Comparison of ENCODE assay signal across 16 mouse cellular contexts in the genomic region with DNA sequence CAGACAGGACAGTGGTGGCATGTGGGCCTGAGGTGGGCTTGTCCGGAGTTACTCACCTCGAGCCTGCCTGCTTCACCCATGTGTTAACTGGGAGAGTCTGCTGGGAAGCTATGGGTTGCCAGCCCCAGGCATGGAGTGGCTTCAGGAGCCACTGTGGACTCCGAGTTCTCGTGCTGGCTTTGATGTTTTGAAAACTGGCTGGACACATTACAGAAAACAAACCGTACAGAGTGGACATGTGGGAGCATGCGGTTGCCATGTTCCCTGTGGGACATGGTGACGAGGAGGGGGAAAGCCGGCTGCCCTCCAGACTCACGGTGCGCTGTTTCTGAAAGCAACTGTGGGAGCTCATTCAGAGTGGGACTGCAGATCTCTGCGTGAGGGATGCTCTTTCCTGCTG.
A peak's percentile ranks its signal among the peaks of the same experiment; 100 is the strongest.
DNase-seq lines count a peak whose midpoint lies in the region; ATAC-seq and TF ChIP-seq lines count a peak whose summit lies in the region.
"Had no signal": no experiment of that assay in that cellular context is flagged by ENCODE, and none has a peak within 500 bp of the region (broad histone marks: within the 10 kb centered on the region; RNA-seq: fewer than 3 reads in every experiment).

No protein-coding gene starts in this region.

- ATAC-seq in hindbrain, postnatal 0 days = no peak
- no peak for ATAC-seq in hindbrain, embryonic 14.5 days (ENCODE audit: low FRiP score)
- no peak for ATAC-seq in midbrain, embryonic 11.5 days (ENCODE audit: low FRiP score)
- no peak for ATAC-seq in midbrain, embryonic 15.5 days (replicated peaks)
- ATAC-seq in granulocyte monocyte progenitor cell, adult 5-6 weeks (replicated peaks; ENCODE audit: poor library complexity, severe bottlenecking) = peak; percentile 41
- ATAC-seq: CD4-positive, CD25-positive, alpha-beta regulatory T cell, adult 4 months had no signal

- H3K4me3 ChIP-seq in hindbrain, postnatal 0 days (ENCODE audit: low read length) = no peak overlapping the region
- H3K4me3 ChIP-seq in hindbrain, embryonic 14.5 days (replicated peaks; ENCODE audit: low read length) = no peak overlapping the region
- H3K4me3 ChIP-seq in midbrain, embryonic 11.5 days (ENCODE audit: low read depth, low read length) = no peak overlapping the region
- H3K4me3 ChIP-seq in midbrain, embryonic 15.5 days = no peak overlapping the region

- peak; percentile 46 to 58 for DNase-seq in cerebellum, postnatal 10 days
- DNase-seq in cerebellum, adult 11-12 months = no peak
- DNase-seq in hindbrain, postnatal 0 days (ENCODE audit: low spot score) = no peak
- DNase-seq in hindbrain, embryonic 14.5 days (ENCODE audit: low spot score) = no peak
- peak; percentile 85 for DNase-seq in midbrain, embryonic 11.5 days (ENCODE audit: low spot score, missing footprints)
- DNase-seq in natural killer cell, adult 2 months (ENCODE audit: low spot score in 2 of 2) = no peak
- DNase-seq: cerebellum, adult 11 months; cerebellum, postnatal 36 days; heart, postnatal 10 days; lung, postnatal 10 days; right cerebral cortex, postnatal 25 days had no signal

- H3K4me1 ChIP-seq in hindbrain, postnatal 0 days (ENCODE audit: insufficient read depth, low read length) = peaks cover 4% of the 10 kb centered on the region
- peaks cover 15% of the 10 kb centered on the region; the same call in 1 of the 2 replicates for H3K4me1 ChIP-seq in hindbrain, embryonic 14.5 days (replicated peaks; ENCODE audit: control insufficient read depth, insufficient read depth, low read length)
- H3K4me1 ChIP-seq in midbrain, embryonic 11.5 days (ENCODE audit: control insufficient read depth, insufficient read depth, low read length) = peaks cover 11% of the 10 kb centered on the region; the same call in 1 of the 2 replicates
- H3K4me1 ChIP-seq in midbrain, embryonic 15.5 days = peaks cover 27% of the 10 kb centered on the region

- H3K9ac ChIP-seq in hindbrain, postnatal 0 days (replicated peaks; ENCODE audit: low read length) = no peak overlapping the region
- no peak overlapping the region for H3K9ac ChIP-seq in hindbrain, embryonic 14.5 days
- H3K9ac ChIP-seq in midbrain, embryonic 11.5 days (ENCODE audit: low read length) = no peak overlapping the region
- no peak overlapping the region for H3K9ac ChIP-seq in midbrain, embryonic 15.5 days
- H3K9ac ChIP-seq: limb, embryonic 13.5 days had no signal

- no peaks in the 10 kb centered on the region for H3K9me3 ChIP-seq in hindbrain, postnatal 0 days (ENCODE audit: low read length)
- no peaks in the 10 kb centered on the region for H3K9me3 ChIP-seq in hindbrain, embryonic 14.5 days (ENCODE audit: control insufficient read depth, low read length)
- no peaks in the 10 kb centered on the region for H3K9me3 ChIP-seq in midbrain, embryonic 11.5 days (ENCODE audit: control insufficient read depth, low read length)
- H3K9me3 ChIP-seq in midbrain, embryonic 15.5 days = no peaks in the 10 kb centered on the region
- H3K9me3 ChIP-seq: limb, embryonic 13.5 days; liver, embryonic 15.5 days had no signal

- TF ChIP-seq CTCF in hindbrain, postnatal 0 days (IDR thresholded peaks at IDR 0.05; ENCODE audit: low read depth) = no peak

- H3K4me2 ChIP-seq in hindbrain, postnatal 0 days (ENCODE audit: low read depth, low read length) = no peak overlapping the region
- H3K4me2 ChIP-seq in hindbrain, embryonic 14.5 days (replicated peaks) = no peak overlapping the region
- no peak overlapping the region for H3K4me2 ChIP-seq in midbrain, embryonic 11.5 days
- H3K4me2 ChIP-seq in midbrain, embryonic 15.5 days = no peak overlapping the region

- H3K36me3 ChIP-seq in hindbrain, postnatal 0 days (ENCODE audit: insufficient read depth, low read length) = no peaks in the 10 kb centered on the region
- no peaks in the 10 kb centered on the region for H3K36me3 ChIP-seq in hindbrain, embryonic 14.5 days (replicated peaks; ENCODE audit: control insufficient read depth, insufficient read depth)
- H3K36me3 ChIP-seq in midbrain, embryonic 11.5 days (ENCODE audit: control insufficient read depth, insufficient read depth, low read length) = no peaks in the 10 kb centered on the region
- H3K36me3 ChIP-seq in midbrain, embryonic 15.5 days (replicated peaks) = no peaks in the 10 kb centered on the region
- H3K36me3 ChIP-seq: limb, embryonic 13.5 days; liver, embryonic 15.5 days had no signal

- 28% methylated on average over 11 of the region's 11 CpGs for WGBS in hindbrain, postnatal 0 days
- 31% methylated on average over 11 of the region's 11 CpGs for WGBS in hindbrain, embryonic 14.5 days
- 20% methylated on average over 11 of the region's 11 CpGs for WGBS in midbrain, embryonic 11.5 days
- 24% methylated on average over 11 of the region's 11 CpGs for WGBS in midbrain, embryonic 15.5 days

- no peaks in the 10 kb centered on the region for H3K27me3 ChIP-seq in hindbrain, postnatal 0 days (ENCODE audit: insufficient read depth, low read length)
- no peaks in the 10 kb centered on the region for H3K27me3 ChIP-seq in hindbrain, embryonic 14.5 days (ENCODE audit: control insufficient read depth, insufficient read depth, low read length)
- peaks cover 16% of the 10 kb centered on the region for H3K27me3 ChIP-seq in midbrain, embryonic 11.5 days (ENCODE audit: control insufficient read depth, insufficient read depth, low read length)
- H3K27me3 ChIP-seq in midbrain, embryonic 15.5 days (replicated peaks) = no peaks in the 10 kb centered on the region
- H3K27me3 ChIP-seq: limb, embryonic 13.5 days had no signal

- peak overlapping the region; percentile 1; the same call in 1 of the 2 replicates for H3K27ac ChIP-seq in hindbrain, postnatal 0 days
- H3K27ac ChIP-seq in hindbrain, embryonic 14.5 days = no peak overlapping the region
- no peak overlapping the region for H3K27ac ChIP-seq in midbrain, embryonic 11.5 days (ENCODE audit: low read depth, low read length)
- no peak overlapping the region for H3K27ac ChIP-seq in midbrain, embryonic 15.5 days
- H3K27ac ChIP-seq: limb, embryonic 13.5 days; liver, embryonic 15.5 days had no signal

Comparison
In these comparisons a context has a peak if more than half of its experiments do, and no peak if none do; other contexts are left out.
1. DNase-seq: peak in cerebellum, postnatal 10 days (2 of 2) and midbrain, embryonic 11.5 days (single experiment); none in cerebellum, adult 11-12 months (single experiment), hindbrain, postnatal 0 days (single experiment), hindbrain, embryonic 14.5 days (single experiment) and natural killer cell, adult 2 months (0 of 2).